ENCODE assay signal across 27 mouse cellular contexts in genomic region chr19:6005541-6005940, GRCm38 (mm10). TPM values are rescaled to one million over a fixed set of nuclear protein-coding genes. Genes with fewer than 3 reads are reported as not detected.
A peak's percentile ranks its signal among the peaks of the same experiment; 100 is the strongest.
DNase-seq lines count a peak whose midpoint lies in the region; ATAC-seq and TF ChIP-seq lines count a peak whose summit lies in the region.
"Had no signal": no experiment of that assay in that cellular context is flagged by ENCODE, and none has a peak within 500 bp of the region (broad histone marks: within the 10 kb centered on the region; RNA-seq: fewer than 3 reads in every experiment).

No protein-coding gene starts in this region.

- WGBS in hindbrain, embryonic 13.5 days: 63% methylated on average over 11 of the region's 11 CpGs
- WGBS in hindbrain, embryonic 11.5 days: 69% methylated on average over 11 of the region's 11 CpGs
- WGBS in lung, embryonic 14.5 days: 45% methylated on average over 11 of the region's 11 CpGs
- WGBS in lung, postnatal 0 days: 56% methylated on average over 11 of the region's 11 CpGs

- H3K4me3 ChIP-seq in hindbrain, embryonic 13.5 days: no peak overlapping the region
- H3K4me3 ChIP-seq in hindbrain, embryonic 11.5 days (ENCODE audit: low read depth, low read length): no peak overlapping the region
- H3K4me3 ChIP-seq in lung, embryonic 14.5 days (ENCODE audit: low read depth, low read length): no peak overlapping the region
- no peak overlapping the region for H3K4me3 ChIP-seq in lung, postnatal 0 days (ENCODE audit: low read depth, low read length)
- H3K4me3 ChIP-seq: embryonic facial prominence, embryonic 12.5 days; erythroblast, embryonic 14.5 days; forebrain, embryonic 12.5 days; forebrain, embryonic 15.5 days; heart, embryonic 12.5 days; heart, embryonic 15.5 days; hindbrain, embryonic 12.5 days; intestine, embryonic 15.5 days had no signal

- no peaks in the 10 kb centered on the region for H3K36me3 ChIP-seq in hindbrain, embryonic 13.5 days
- H3K36me3 ChIP-seq in hindbrain, embryonic 11.5 days (ENCODE audit: control insufficient read depth, insufficient read depth, low read length): no peaks in the 10 kb centered on the region
- H3K36me3 ChIP-seq in lung, embryonic 14.5 days (ENCODE audit: insufficient read depth): no peaks in the 10 kb centered on the region
- H3K36me3 ChIP-seq in lung, postnatal 0 days (ENCODE audit: insufficient read depth, low read length): peaks cover 10% of the 10 kb centered on the region
- H3K36me3 ChIP-seq: embryonic facial prominence, embryonic 12.5 days; forebrain, embryonic 12.5 days; forebrain, embryonic 15.5 days; heart, embryonic 15.5 days; hindbrain, embryonic 12.5 days; intestine, embryonic 15.5 days had no signal

- H3K9me3 ChIP-seq in hindbrain, embryonic 13.5 days: no peaks in the 10 kb centered on the region
- no peaks in the 10 kb centered on the region for H3K9me3 ChIP-seq in hindbrain, embryonic 11.5 days (ENCODE audit: control insufficient read depth, low read length)
- no peaks in the 10 kb centered on the region for H3K9me3 ChIP-seq in lung, embryonic 14.5 days (ENCODE audit: low read depth, low read length)
- no peaks in the 10 kb centered on the region for H3K9me3 ChIP-seq in lung, postnatal 0 days (ENCODE audit: low read length)
- H3K9me3 ChIP-seq: embryonic facial prominence, embryonic 12.5 days; forebrain, embryonic 12.5 days; forebrain, embryonic 15.5 days; heart, embryonic 12.5 days; heart, embryonic 15.5 days; hindbrain, embryonic 12.5 days; intestine, embryonic 15.5 days had no signal

- no peak for DNase-seq in hindbrain, embryonic 11.5 days (ENCODE audit: low spot score)
- DNase-seq in lung, embryonic 14.5 days: peak; percentile 13
- DNase-seq in lung, postnatal 0 days (ENCODE audit: low spot score): no peak
- peak; percentile 26 for DNase-seq in brain, adult 2 months (ENCODE audit: low read depth, low spot score)
- no peak for DNase-seq in left cerebral cortex, postnatal 14 days (ENCODE audit: low spot score in 2 of 2)
- DNase-seq: adrenal gland, postnatal 25 days; cerebellum, adult 18-20 months; cerebellum, adult 9-10 months; cerebellum, postnatal 14 days; gastrocnemius, postnatal 25 days; heart, adult 18-20 months; heart, postnatal 10 days; heart, postnatal 4 days had no signal

- H3K4me1 ChIP-seq in hindbrain, embryonic 13.5 days (replicated peaks): no peaks in the 10 kb centered on the region
- H3K4me1 ChIP-seq in hindbrain, embryonic 11.5 days (replicated peaks; ENCODE audit: control insufficient read depth, insufficient read depth, low read length): no peaks in the 10 kb centered on the region
- H3K4me1 ChIP-seq in lung, embryonic 14.5 days (ENCODE audit: insufficient read depth): no peaks in the 10 kb centered on the region
- no peaks in the 10 kb centered on the region for H3K4me1 ChIP-seq in lung, postnatal 0 days (ENCODE audit: insufficient read depth, low read depth, low read length)
- H3K4me1 ChIP-seq: embryonic facial prominence, embryonic 12.5 days; forebrain, embryonic 12.5 days; forebrain, embryonic 15.5 days; heart, embryonic 15.5 days; hindbrain, embryonic 12.5 days; intestine, embryonic 15.5 days had no signal

- no peak for ATAC-seq in hindbrain, embryonic 13.5 days (ENCODE audit: low FRiP score)
- no peak for ATAC-seq in hindbrain, embryonic 11.5 days (ENCODE audit: low FRiP score)
- ATAC-seq in lung, embryonic 14.5 days (ENCODE audit: insufficient read depth): no peak
- no peak for ATAC-seq in lung, postnatal 0 days
- ATAC-seq: forebrain, embryonic 15.5 days; hindbrain, embryonic 16.5 days; intestine, embryonic 15.5 days; Patski had no signal

- TF ChIP-seq CTCF in lung, embryonic 14.5 days (IDR thresholded peaks at IDR 0.05; ENCODE audit: low read depth): no peak
- no peak for TF ChIP-seq CTCF in lung, postnatal 0 days (IDR thresholded peaks at IDR 0.05)

- H3K4me2 ChIP-seq in hindbrain, embryonic 13.5 days: no peak overlapping the region
- H3K4me2 ChIP-seq in hindbrain, embryonic 11.5 days (replicated peaks; ENCODE audit: low read depth, low read length): no peak overlapping the region
- no peak overlapping the region for H3K4me2 ChIP-seq in lung, embryonic 14.5 days
- H3K4me2 ChIP-seq in lung, postnatal 0 days (replicated peaks; ENCODE audit: low read depth, low read length): no peak overlapping the region
- H3K4me2 ChIP-seq: embryonic facial prominence, embryonic 12.5 days; forebrain, embryonic 12.5 days; forebrain, embryonic 15.5 days; heart, embryonic 12.5 days; heart, embryonic 15.5 days; hindbrain, embryonic 12.5 days; intestine, embryonic 15.5 days had no signal

- intact Hi-C loops in left cerebral cortex, postnatal 14 days (cut with DNase I): no loop called here

- TF ChIP-seq EP300 in lung, postnatal 0 days (IDR thresholded peaks at IDR 0.05): no peak

- 0 out of 2 replicates have a peak overlapping the region, but pooled peaks have one; percentile 43 for H3K9ac ChIP-seq in hindbrain, embryonic 13.5 days
- no peak overlapping the region for H3K9ac ChIP-seq in hindbrain, embryonic 11.5 days (ENCODE audit: low read depth, low read length)
- no peak overlapping the region for H3K9ac ChIP-seq in lung, embryonic 14.5 days
- H3K9ac ChIP-seq in lung, postnatal 0 days (replicated peaks; ENCODE audit: low read depth): no peak overlapping the region
- H3K9ac ChIP-seq: embryonic facial prominence, embryonic 12.5 days; forebrain, embryonic 12.5 days; forebrain, embryonic 15.5 days; heart, embryonic 12.5 days; heart, embryonic 15.5 days; hindbrain, embryonic 12.5 days; intestine, embryonic 15.5 days had no signal

- no peak overlapping the region for H3K27ac ChIP-seq in hindbrain, embryonic 13.5 days
- H3K27ac ChIP-seq in hindbrain, embryonic 11.5 days (ENCODE audit: low read depth, low read length): no peak overlapping the region
- H3K27ac ChIP-seq in lung, embryonic 14.5 days (ENCODE audit: low read depth): no peak overlapping the region
- H3K27ac ChIP-seq in lung, postnatal 0 days (ENCODE audit: low read length): no peak overlapping the region
- H3K27ac ChIP-seq: embryonic facial prominence, embryonic 12.5 days; forebrain, embryonic 12.5 days; forebrain, embryonic 15.5 days; heart, embryonic 15.5 days; hindbrain, embryonic 12.5 days; intestine, embryonic 15.5 days had no signal

- H3K27me3 ChIP-seq in hindbrain, embryonic 13.5 days: no peaks in the 10 kb centered on the region
- no peaks in the 10 kb centered on the region for H3K27me3 ChIP-seq in hindbrain, embryonic 11.5 days (ENCODE audit: control insufficient read depth, insufficient read depth, low read length)
- no peaks in the 10 kb centered on the region for H3K27me3 ChIP-seq in lung, embryonic 14.5 days (ENCODE audit: insufficient read depth, low read length)
- H3K27me3 ChIP-seq in lung, postnatal 0 days (replicated peaks; ENCODE audit: insufficient read depth, low read length): no peaks in the 10 kb centered on the region
- H3K27me3 ChIP-seq: embryonic facial prominence, embryonic 12.5 days; forebrain, embryonic 12.5 days; forebrain, embryonic 15.5 days; heart, embryonic 12.5 days; heart, embryonic 15.5 days; hindbrain, embryonic 12.5 days; intestine, embryonic 15.5 days; Patski had no signal

RNA-seq across cellular contexts. Expression of gene Capn1, which starts 10.2 kb away (rescaled TPM):
- 3.3 and 4.7 TPM in 2 replicates for polyA plus RNA-seq in hindbrain, embryonic 13.5 days (2015; fragmentation: Nextera tagmentation; extraction: Ambion mirVana)
- polyA plus RNA-seq in hindbrain, embryonic 11.5 days (2014; fragmentation: Nextera tagmentation; extraction: Ambion mirVana): 3.8 and 4.2 TPM in 2 replicates
- polyA plus RNA-seq in lung, embryonic 14.5 days (2014; fragmentation: Nextera tagmentation; extraction: Ambion mirVana): 9.6 and 11.3 TPM in 2 replicates
- polyA plus RNA-seq in lung, postnatal 0 days (2015; fragmentation: Nextera tagmentation; extraction: Ambion mirVana): 11.9 and 14.3 TPM in 2 replicates
- total RNA-seq in left cerebral cortex, postnatal 14 days (2021): 10 to 100 TPM; 14.5 to 17.4 TPM

RNA-seq across cellular contexts. Expression of gene Slc22a20, which starts 19.6 kb away (rescaled TPM):
- polyA plus RNA-seq in hindbrain, embryonic 13.5 days (2015; fragmentation: Nextera tagmentation; extraction: Ambion mirVana): not detected in 2 replicates
- polyA plus RNA-seq in hindbrain, embryonic 11.5 days (2014; fragmentation: Nextera tagmentation; extraction: Ambion mirVana): not detected in 2 replicates
- polyA plus RNA-seq in lung, embryonic 14.5 days (2014; fragmentation: Nextera tagmentation; extraction: Ambion mirVana): not detected in 2 replicates
- polyA plus RNA-seq in lung, postnatal 0 days (2015; fragmentation: Nextera tagmentation; extraction: Ambion mirVana): not detected in 2 replicates
- not detected for total RNA-seq in left cerebral cortex, postnatal 14 days (2021)
- total RNA-seq: adrenal gland, adult 18-20 months; adrenal gland, postnatal 25 days; gastrocnemius, adult 8-10 months; gastrocnemius, postnatal 25 days; heart, adult 18-20 months; heart, postnatal 10 days; heart, postnatal 4 days had no signal
- polyA plus RNA-seq: embryonic facial prominence, embryonic 12.5 days; erythroblast, embryonic 14.5 days; forebrain, embryonic 12.5 days; forebrain, embryonic 15.5 days; gonadal fat pad, adult 2 months; heart, embryonic 12.5 days; heart, embryonic 15.5 days; hindbrain, embryonic 12.5 days; hindbrain, embryonic 16.5 days; intestine, embryonic 15.5 days; Patski had no signal

RNA-seq across cellular contexts. Expression of gene Syvn1, which starts 40.8 kb away (rescaled TPM):
- polyA plus RNA-seq in hindbrain, embryonic 13.5 days (2015; fragmentation: Nextera tagmentation; extraction: Ambion mirVana): 30.6 and 33.0 TPM in 2 replicates
- polyA plus RNA-seq in hindbrain, embryonic 11.5 days (2014; fragmentation: Nextera tagmentation; extraction: Ambion mirVana): 23.9 and 27.1 TPM in 2 replicates
- 30.0 and 34.3 TPM in 2 replicates for polyA plus RNA-seq in lung, embryonic 14.5 days (2014; fragmentation: Nextera tagmentation; extraction: Ambion mirVana)
- polyA plus RNA-seq in lung, postnatal 0 days (2015; fragmentation: Nextera tagmentation; extraction: Ambion mirVana): 16.3 and 18.7 TPM in 2 replicates
- 10 to 100 TPM; 41.2 to 44.4 TPM for total RNA-seq in left cerebral cortex, postnatal 14 days (2021)

RNA-seq across cellular contexts. Expression of gene Pola2, which starts 41.5 kb away (rescaled TPM):
- 22.6 and 24.2 TPM in 2 replicates for polyA plus RNA-seq in hindbrain, embryonic 13.5 days (2015; fragmentation: Nextera tagmentation; extraction: Ambion mirVana)
- 67.7 and 68.3 TPM in 2 replicates for polyA plus RNA-seq in hindbrain, embryonic 11.5 days (2014; fragmentation: Nextera tagmentation; extraction: Ambion mirVana)
- polyA plus RNA-seq in lung, embryonic 14.5 days (2014; fragmentation: Nextera tagmentation; extraction: Ambion mirVana): 88.7 and 89.3 TPM in 2 replicates
- polyA plus RNA-seq in lung, postnatal 0 days (2015; fragmentation: Nextera tagmentation; extraction: Ambion mirVana): 16.6 and 20.7 TPM in 2 replicates
- total RNA-seq in left cerebral cortex, postnatal 14 days (2021): 1 to 10 TPM; 6.2 to 6.6 TPM

RNA-seq across cellular contexts. Expression of gene Mrpl49, which starts 52.0 kb away (rescaled TPM):
- polyA plus RNA-seq in hindbrain, embryonic 13.5 days (2015; fragmentation: Nextera tagmentation; extraction: Ambion mirVana): 64.6 and 68.9 TPM in 2 replicates
- polyA plus RNA-seq in hindbrain, embryonic 11.5 days (2014; fragmentation: Nextera tagmentation; extraction: Ambion mirVana): 81.7 and 86.6 TPM in 2 replicates
- polyA plus RNA-seq in lung, embryonic 14.5 days (2014; fragmentation: Nextera tagmentation; extraction: Ambion mirVana): 78.8 and 80.2 TPM in 2 replicates
- polyA plus RNA-seq in lung, postnatal 0 days (2015; fragmentation: Nextera tagmentation; extraction: Ambion mirVana): 36.7 and 37.6 TPM in 2 replicates
- 10 to 100 TPM; 49.8 to 54.3 TPM for total RNA-seq in left cerebral cortex, postnatal 14 days (2021)

Comparison
In these comparisons a context has a peak if more than half of its experiments do, and no peak if none do; other contexts are left out.
1. DNase-seq: peak in lung, embryonic 14.5 days (single experiment) and brain, adult 2 months (single experiment); none in hindbrain, embryonic 11.5 days (single experiment), lung, postnatal 0 days (single experiment) and left cerebral cortex, postnatal 14 days (0 of 2).